Mouse (Mus musculus) lung, adult 2 months (tissue): ENCODE measurements around the gene Gapvd1.

Experiments used
- CTCF ChIP-seq: fragments of 200-500 bp; IDR thresholded peaks from 2 replicates; pipeline ENCODE4 v1.5.1; 2011; ENCODE audit warnings: mild to moderate bottlenecking, low read length, control low read depth; ENCODE audit not compliant: insufficient read depth
- POLR2A ChIP-seq: fragments of 200-500 bp; IDR thresholded peaks from 2 replicates; pipeline ENCODE4 v1.6.1; 2011; ENCODE audit warnings: low read depth, mild to moderate bottlenecking, control low read depth, low read length, borderline replicate concordance; ENCODE audit errors: extremely low read depth

- TF ChIP-seq CTCF, result no peak
- peak; percentile 86; the same call in 1 of the 2 replicates for TF ChIP-seq POLR2A
Observed at GRCm38 (mm10) chr2:34799357-34800256, 44.6 kb upstream of the Gapvd1 start, which contains the start of gene Rabepk.
